Mouse (Mus musculus) T-cell, adult 2 months (primary cell): ENCODE measurements around the gene Mup3.
"Not testable (repeated sequence)": the region's sequence is repeated elsewhere in the genome, so short reads cannot be mapped to it uniquely, and the experiment has no call there.

ENCODE experiments used
- DNase-seq: peaks from one replicate; pipeline ENCODE4 v3.0.0; 2022; ENCODE audit warnings: low spot score

Gene Mup3

GRCm38 (mm10) chr4:62087241-62087640 lies at the start of gene Mup3:
Gene Mup3 (minus strand): TSS chr4:62087342.
- no peak for DNase-seq

DNA sequence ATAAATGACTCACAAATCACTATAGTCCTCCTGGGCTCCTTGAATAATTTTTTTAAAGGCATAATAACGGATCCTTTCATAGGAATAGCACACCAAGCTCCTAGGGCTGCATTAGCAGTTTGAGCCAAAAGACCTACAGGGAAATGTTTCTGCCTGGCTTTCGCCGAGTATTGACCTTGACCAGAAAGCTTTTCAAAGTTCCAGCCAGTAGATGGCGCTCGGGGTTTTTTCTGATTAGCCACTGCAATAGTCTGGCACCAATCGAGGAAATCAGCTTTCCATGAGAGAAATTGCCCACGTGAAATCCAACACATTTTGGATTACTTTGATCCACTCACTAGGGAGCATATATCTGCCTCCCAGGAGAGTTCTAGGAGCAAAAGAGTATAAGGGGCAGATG lies 46.6 kb upstream of the Mup3 start:
- no peak for DNase-seq

GRCm38 (mm10) chr4:62103366-62103765 lies 16.2 kb upstream of the Mup3 start:
- DNase-seq, result not testable (repeated sequence)

DNA sequence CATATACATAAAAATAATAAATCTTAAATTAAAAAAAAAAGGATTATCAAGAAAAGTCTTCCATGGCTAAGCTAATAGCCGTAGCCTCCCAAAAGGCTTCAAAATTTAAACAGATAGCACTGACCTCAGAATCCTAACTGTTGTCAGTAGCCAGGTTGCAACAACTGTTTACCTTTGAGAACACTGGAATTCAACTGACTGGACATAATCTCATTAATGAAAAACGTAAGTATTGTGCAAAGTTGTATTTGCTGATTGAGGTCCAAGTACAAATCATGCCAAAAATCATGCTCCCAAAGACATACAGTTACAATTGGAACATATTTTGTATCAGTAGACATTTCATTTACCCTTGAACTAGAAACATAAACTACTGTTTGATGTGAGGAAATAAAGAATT lies 811 bp upstream of the Mup3 start:
- no peak for DNase-seq

- DNase-seq, result no peak
These were observed 4.4 kb downstream of the Mup3 start for GRCm38 (mm10) chr4:62082755-62083154.

DNA sequence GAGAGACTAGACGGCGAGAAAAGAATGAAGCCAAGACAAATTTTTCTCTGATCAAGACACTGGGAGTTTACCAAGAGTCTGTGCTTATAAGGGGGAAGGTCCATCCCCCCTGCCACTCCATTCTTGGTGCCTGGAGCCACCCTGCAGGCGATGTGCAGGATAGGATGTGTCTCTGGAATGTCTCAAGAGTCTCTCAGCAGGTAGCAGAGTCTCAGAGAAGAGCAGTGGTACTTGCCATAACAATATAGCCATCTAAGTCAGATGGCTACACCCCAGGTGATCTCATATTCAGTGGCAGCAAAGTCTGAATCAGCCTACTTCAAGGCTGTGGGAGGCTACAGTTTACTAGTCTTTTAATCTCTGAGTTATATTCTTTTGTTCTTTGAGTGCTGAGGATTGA lies 12.0 kb downstream of the Mup3 start:
- no peak for DNase-seq

- DNase-seq, result not testable (repeated sequence)
These were observed 32.4 kb downstream of the Mup3 start for GRCm38 (mm10) chr4:62054780-62055179.

DNA sequence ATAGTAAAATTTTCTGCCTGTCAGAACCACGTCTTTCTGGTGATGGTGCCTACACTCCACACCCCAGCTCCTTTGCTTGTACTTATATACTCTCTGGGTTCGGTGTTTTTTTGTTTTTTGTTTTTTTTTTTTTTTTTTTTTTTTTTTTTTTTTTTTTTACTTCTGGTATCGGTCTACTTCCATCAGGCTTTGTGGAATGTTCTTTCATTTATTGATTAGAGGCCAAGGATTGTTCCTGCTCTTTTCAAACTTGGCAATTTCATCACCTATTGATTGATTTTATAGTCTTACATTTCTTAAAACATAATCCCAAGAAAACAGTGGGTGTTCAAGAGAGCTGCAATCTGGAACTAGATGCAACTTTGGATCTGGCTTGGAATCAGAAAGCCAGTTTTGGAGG lies 33.1 kb downstream of the Mup3 start, which contains the start of gene Mup20:
Gene Mup20, minus strand, starts transcription at position 101 of the 400 bp plus-strand sequence.
- DNase-seq, result not testable (repeated sequence)
